Mouse (Mus musculus): ENCODE results near the gene Nosip. TPM values are rescaled to one million over a fixed set of nuclear protein-coding genes. Genes with fewer than 3 reads are reported as not detected.
"Not testable (repeated sequence)": the region's sequence is repeated elsewhere in the genome, so short reads cannot be mapped to it uniquely, and the experiment has no call there.

Nosip gene
- polyA plus RNA-seq (2015; fragmentation: Nextera tagmentation; extraction: Ambion mirVana), result 52.7 and 58.5 TPM in 2 replicates

DNA sequence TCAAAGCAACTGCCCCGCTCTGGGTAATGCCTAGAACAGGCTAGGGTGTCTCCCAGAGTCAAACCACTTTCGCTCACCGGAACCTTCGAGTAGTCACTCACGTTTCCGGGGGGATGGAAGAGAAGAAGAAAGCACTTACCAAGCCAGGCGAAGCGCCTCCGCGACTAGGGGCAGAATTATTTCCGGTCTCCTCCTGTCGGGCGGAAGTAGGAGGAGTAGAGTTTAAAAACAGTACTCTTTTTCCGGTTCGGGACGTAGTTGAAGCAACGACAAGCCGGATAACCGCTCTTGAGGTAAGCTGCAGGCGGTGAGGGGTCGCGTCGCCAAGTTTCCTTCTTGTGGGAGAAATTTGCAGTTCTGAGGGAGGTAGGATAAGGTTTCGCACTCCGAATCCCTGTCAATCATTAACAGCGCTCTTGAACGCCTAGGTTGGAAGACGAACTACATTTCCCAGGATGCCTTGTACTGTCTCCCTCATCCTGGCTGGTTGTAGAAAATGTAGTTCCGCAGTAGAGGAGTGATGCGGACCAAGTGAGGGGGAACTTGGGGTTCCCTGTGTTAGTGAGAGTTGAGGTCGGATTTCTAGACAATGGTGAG, at the start of gene Nosip, which contains the start of gene Prrg2:
Gene Nosip (plus strand): TSS at position 191 of the 597 bp plus-strand sequence.
Gene Prrg2 (minus strand): TSS at position 439 of the 597 bp plus-strand sequence.
- peak within 1 kb of the TSS; percentile 88 for H3K27ac ChIP-seq
- no peaks in the 10 kb centered on the region for H3K9me3 ChIP-seq (replicated peaks)
- peak; percentile 93 for ATAC-seq
- H3K9ac ChIP-seq, result peak within 1 kb of the TSS; percentile 70
- H3K4me2 ChIP-seq, result peak within 1 kb of the TSS; percentile 64
- H3K36me3 ChIP-seq (ENCODE audit: poor library complexity, severe bottlenecking), result no peaks in the 10 kb centered on the region
- peak within 1 kb of the TSS; percentile 64 for H3K4me3 ChIP-seq
- H3K4me1 ChIP-seq, result peaks cover 33% of the 10 kb centered on the region
- H3K27me3 ChIP-seq, result no peaks in the 10 kb centered on the region
- 0% methylated on average over 31 of the region's 31 CpGs for WGBS

DNA sequence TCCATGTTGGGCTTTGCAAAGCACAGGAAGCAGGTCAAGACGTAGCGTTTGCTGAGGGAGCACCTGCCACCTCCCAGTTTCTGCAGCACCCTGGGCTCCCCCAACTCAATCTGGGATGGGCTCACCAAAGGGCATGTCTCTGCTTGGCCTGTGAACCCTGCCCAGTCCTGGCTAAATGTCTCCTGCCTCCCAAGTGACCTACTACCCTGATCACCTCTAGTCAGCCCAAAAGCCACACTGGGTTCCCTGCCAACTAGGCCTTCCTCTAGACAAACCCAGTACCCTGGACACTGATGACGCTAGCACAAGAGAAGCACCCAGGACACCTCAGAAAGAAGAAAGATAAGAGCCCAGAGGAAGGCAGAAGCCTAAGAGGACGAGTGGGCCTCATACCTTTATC, 49.4 kb upstream of the Nosip start:
- H3K36me3 ChIP-seq (ENCODE audit: poor library complexity, severe bottlenecking), result peaks cover 57% of the 10 kb centered on the region
- peaks cover 31% of the 10 kb centered on the region for H3K4me1 ChIP-seq
- H3K27me3 ChIP-seq, result peaks cover 1% of the 10 kb centered on the region; the same call in 1 of the 2 replicates
- no peak for ATAC-seq
- no peak overlapping the region for H3K4me2 ChIP-seq
- H3K9me3 ChIP-seq (replicated peaks), result no peaks in the 10 kb centered on the region
- whole genome bisulfite sequencing, result 84% methylated on average over 4 of the region's 4 CpGs
- H3K4me3 ChIP-seq, result no peak overlapping the region
- H3K9ac ChIP-seq, result no peak overlapping the region
- no peak overlapping the region for H3K27ac ChIP-seq

DNA sequence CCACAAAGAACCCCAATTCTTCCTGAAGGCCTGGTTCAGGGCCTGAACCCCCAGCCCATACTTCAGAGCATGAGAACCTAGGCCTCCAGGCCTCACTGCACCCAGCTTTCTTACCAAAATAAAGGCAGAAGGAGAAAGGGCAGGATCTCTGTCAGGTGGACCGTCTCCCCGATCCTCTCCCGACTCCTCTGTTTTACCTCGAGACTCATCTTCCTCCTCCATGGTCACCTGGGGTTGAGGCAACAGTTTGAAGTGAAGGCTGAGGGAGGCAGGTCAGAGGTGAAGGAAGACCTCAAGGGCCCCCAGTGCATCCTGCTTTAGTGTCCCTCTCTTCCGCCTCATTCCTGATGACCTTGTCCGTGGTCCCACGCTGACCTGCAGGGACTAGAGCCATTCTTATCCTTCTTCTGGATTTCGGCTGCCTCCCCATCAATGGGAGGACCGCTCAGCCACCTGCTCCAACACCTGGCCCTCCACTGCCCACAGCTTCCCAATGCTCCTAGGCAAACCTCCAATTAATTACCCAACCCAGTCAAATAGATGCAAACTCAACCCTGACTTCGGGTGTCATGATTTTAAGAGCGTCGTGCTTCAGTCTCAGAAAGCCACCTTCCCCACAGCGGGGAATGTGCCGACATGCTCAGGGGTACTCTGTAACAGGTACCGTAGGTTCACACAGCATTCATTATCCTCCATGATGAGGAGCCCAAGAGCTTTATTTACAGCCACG, 48.7 kb upstream of the Nosip start:
- ATAC-seq, result no peak
- 0 out of 2 replicates have a peak overlapping the region, but pooled peaks have one; percentile 3 for H3K4me3 ChIP-seq
- peaks cover 50% of the 10 kb centered on the region for H3K36me3 ChIP-seq (ENCODE audit: poor library complexity, severe bottlenecking)
- H3K4me1 ChIP-seq, result peaks cover 37% of the 10 kb centered on the region
- no peak overlapping the region for H3K4me2 ChIP-seq
- WGBS, result 96% methylated on average over 16 of the region's 16 CpGs
- 0 out of 2 replicates have a peak overlapping the region, but pooled peaks have one; percentile 12 for H3K9ac ChIP-seq
- peaks cover 7% of the 10 kb centered on the region; the same call in 1 of the 2 replicates for H3K27me3 ChIP-seq
- H3K27ac ChIP-seq, result no peak overlapping the region
- H3K9me3 ChIP-seq (replicated peaks), result no peaks in the 10 kb centered on the region

DNA sequence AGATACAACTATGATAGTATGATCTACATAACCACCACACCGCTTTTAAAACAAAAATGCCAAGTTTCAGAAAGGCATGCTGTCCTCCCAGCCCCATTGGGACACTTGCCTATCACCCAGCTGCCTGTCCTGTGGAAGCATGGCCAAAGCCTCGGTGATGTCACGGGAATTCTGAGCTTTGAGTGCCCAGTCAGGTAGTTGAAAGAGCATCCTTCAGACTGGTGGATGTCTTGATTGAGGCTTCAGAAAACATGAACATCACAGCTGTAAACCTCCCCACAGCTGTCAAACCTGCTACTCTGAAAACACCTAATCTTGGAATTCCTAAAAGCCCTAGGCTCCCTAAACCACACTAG, 48.2 kb upstream of the Nosip start:
- Histone ChIP-seq H3K27ac (no peak overlapping the region), H3K36me3 (ENCODE audit: poor library complexity, severe bottlenecking) (peaks cover 44% of the 10 kb centered on the region), H3K9me3 (replicated peaks) (no peaks in the 10 kb centered on the region), H3K4me2 (peak overlapping the region; percentile 77), H3K4me1 (peaks cover 37% of the 10 kb centered on the region), H3K27me3 (peaks cover 12% of the 10 kb centered on the region), H3K4me3 (0 out of 2 replicates have a peak overlapping the region, but pooled peaks have one; percentile 3), H3K9ac (0 out of 2 replicates have a peak overlapping the region, but pooled peaks have one; percentile 12)
- ATAC-seq, result no peak
- 98% methylated on average over 3 of the region's 3 CpGs for WGBS

DNA sequence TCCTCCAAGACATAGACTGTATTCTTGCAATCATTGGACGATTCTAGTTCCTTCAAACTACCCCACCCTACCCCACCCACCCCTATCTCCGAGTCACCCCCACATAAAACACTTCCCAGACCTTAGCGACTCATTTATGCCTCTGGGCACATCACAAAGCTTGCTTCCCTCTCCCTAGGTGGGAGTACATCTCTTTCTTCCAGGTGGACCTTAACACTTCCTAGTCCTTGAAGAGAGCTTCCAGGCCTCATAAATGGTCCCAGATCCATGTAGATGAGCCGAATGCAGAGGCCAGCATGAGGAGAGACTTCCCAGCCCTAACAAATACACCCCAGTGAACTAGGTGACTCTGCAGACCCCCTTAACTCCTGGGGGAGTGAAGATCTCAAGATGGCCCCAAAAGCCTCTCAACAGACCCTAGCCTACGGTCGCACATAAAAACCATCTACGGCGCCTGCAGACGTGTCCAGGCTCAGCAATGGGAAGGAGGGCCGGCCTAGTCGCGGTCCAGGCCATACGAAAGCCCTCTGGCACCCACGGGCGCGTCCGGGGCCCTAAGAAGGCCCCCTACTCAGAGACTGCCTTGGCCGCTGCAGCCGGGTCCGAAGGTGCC, 46.8 kb upstream of the Nosip start:
- Histone ChIP-seq H3K27ac (peak overlapping the region; percentile 66), H3K4me3 (peak overlapping the region; percentile 96), H3K4me2 (peak overlapping the region; percentile 77), H3K36me3 (ENCODE audit: poor library complexity, severe bottlenecking) (peaks cover 30% of the 10 kb centered on the region), H3K4me1 (peaks cover 37% of the 10 kb centered on the region), H3K27me3 (peaks cover 26% of the 10 kb centered on the region), H3K9ac (peak overlapping the region; percentile 97), H3K9me3 (replicated peaks) (no peaks in the 10 kb centered on the region)
- ATAC-seq, result no peak; the same call in 1 of the 2 replicates
- WGBS, result 2% methylated on average over 20 of the region's 20 CpGs

DNA sequence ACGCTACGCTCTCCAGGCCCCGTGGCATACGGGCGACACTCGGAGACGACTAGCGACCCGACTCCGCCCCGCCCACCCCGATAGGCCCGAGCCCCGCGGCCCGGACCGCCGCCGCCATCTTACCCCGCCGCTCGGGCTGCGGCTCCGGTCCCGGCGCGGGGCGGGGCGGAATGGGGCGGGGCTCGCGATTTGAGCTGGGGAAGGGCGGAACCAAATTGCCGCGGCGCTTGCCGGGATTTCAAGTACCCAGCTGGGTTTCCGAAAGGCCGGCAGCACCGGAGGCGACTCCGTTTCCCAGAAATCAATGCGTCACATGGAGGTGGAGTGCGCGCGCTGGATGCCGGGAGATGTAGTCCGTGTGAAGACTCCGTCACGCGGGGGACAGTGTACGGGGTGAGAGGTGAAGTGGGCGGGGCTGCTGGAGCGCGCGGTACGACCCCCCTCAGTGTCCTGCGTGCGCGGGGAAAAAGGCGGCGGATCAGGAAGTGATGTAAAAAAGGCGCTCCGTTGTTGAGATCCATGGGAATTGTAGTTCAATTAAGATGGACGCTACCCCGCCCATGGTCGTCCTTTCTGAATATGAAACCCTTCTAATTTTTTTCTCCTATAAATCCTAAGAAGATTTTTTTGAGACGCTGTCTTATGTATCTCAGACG, 46.1 kb upstream of the Nosip start, which contains the start of gene Scaf1:
Gene Scaf1 (minus strand): TSS at position 407 of the 656 bp plus-strand sequence.
- peaks cover 26% of the 10 kb centered on the region for H3K36me3 ChIP-seq (ENCODE audit: poor library complexity, severe bottlenecking)
- under 1% methylated on average over 68 of the region's 69 CpGs for WGBS
- peak within 1 kb of the TSS; percentile 85 for H3K27ac ChIP-seq
- H3K4me2 ChIP-seq, result peak within 1 kb of the TSS; percentile 77
- ATAC-seq, result peak; percentile 95
- H3K27me3 ChIP-seq, result peaks cover 26% of the 10 kb centered on the region
- H3K4me3 ChIP-seq, result peak within 1 kb of the TSS; percentile 96
- H3K4me1 ChIP-seq, result peaks cover 37% of the 10 kb centered on the region
- H3K9ac ChIP-seq, result peak within 1 kb of the TSS; percentile 97
- H3K9me3 ChIP-seq (replicated peaks), result no peaks in the 10 kb centered on the region

DNA sequence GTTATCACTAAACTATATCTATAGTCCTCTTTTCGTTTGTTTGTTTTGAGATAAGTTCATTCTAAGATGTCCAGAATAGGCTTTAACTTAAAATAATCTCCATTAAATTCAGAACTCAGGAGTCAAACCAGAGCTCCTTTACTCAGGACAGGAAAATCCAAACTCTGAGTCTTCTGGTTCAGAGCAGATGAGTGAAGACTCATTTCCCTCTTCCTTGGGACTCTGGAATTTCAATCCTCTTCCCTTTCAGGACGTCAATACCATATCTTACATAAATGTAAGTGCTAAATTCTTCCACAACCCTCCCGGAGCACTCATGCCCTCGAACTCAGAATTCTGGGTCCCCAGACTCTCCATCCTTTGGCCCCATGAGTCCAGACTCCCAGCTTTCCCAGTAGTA, 45.5 kb upstream of the Nosip start:
- ATAC-seq, result no peak
- H3K9me3 ChIP-seq (replicated peaks), result no peaks in the 10 kb centered on the region
- H3K4me2 ChIP-seq, result peak overlapping the region; percentile 77
- peaks cover 19% of the 10 kb centered on the region for H3K36me3 ChIP-seq (ENCODE audit: poor library complexity, severe bottlenecking)
- peaks cover 37% of the 10 kb centered on the region for H3K4me1 ChIP-seq
- H3K27ac ChIP-seq, result peak overlapping the region; percentile 85
- WGBS, result 4% methylated on average over 4 of the region's 4 CpGs
- peak overlapping the region; percentile 60 for H3K9ac ChIP-seq
- peak overlapping the region; percentile 47 for H3K4me3 ChIP-seq
- H3K27me3 ChIP-seq, result peaks cover 26% of the 10 kb centered on the region

DNA sequence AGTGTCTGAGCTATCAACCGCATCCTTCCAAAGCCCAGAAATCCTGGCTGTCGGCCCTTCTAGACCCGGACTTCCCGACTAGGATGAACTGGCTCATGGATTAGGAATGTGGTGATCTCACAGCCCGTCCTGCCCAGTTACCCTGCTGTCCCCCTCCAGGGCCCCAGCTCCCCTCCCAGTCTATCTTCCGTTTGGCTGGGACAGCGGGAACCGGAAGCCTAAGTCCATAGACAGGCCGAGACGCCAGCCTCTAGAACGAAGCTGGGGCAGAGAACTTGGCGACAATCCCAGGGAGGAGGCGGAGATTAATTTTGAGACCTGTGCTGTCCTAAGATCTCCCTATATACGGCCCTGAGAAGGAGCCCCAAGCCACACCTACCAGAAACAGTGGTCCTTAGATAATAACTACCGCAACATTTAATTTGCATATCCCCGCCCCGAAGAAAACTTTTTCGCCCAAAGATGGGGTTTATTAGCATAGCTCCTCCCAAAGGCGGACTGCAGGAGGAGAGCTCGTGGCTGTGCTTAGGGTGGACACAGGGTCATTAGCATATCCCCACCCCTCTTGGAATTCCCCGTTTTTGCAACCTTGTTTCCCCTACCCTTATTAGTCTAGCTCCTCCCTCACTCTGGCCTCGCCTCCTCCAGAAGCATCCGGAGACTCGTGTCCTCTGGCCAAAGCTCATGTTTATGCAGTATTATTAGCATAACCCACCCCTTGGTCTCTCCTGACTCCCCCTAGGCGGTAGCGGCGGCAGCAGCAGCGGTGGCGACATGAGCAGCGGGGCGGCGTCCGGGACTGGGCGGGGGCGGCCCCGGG, 44.8 kb upstream of the Nosip start, which contains the start of gene Rras:
Gene Rras (plus strand): TSS at position 720 of the 820 bp plus-strand sequence.
- Histone ChIP-seq H3K4me2 (peak within 1 kb of the TSS; percentile 77), H3K9me3 (replicated peaks) (no peaks in the 10 kb centered on the region), H3K36me3 (ENCODE audit: poor library complexity, severe bottlenecking) (peaks cover 12% of the 10 kb centered on the region), H3K4me3 (peak within 1 kb of the TSS; percentile 47), H3K27ac (peak within 1 kb of the TSS; percentile 85), H3K9ac (peak within 1 kb of the TSS; percentile 65), H3K27me3 (peaks cover 26% of the 10 kb centered on the region), H3K4me1 (peaks cover 37% of the 10 kb centered on the region)
- under 1% methylated on average over 36 of the region's 36 CpGs for WGBS
- peak; percentile 70 for ATAC-seq

DNA sequence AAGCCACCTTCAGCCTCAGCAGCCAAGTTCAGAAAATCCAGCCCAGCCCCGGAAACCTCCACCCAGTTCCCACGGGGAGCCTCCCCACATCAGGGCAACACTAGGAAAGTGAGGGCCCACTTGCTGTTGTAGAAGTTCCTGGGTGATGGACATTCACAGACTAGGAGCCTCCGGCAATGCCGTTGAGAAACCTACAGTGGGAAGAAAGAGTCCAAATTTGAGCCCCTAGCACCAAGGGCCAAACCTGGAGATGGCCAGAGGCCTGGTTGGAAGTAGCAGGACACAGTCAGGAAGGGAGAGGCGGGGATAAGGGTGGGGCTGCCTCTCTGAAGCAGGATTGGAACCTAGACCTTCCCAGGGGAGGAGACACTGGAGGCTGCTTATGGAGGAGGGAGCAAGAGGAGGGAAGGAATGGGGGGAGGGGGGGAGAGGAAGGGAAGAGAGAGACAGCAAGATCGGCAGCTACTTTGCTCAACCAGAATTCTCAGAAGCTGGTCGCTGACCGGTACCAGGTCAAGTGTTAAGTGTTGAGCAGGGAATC, 43.1 kb upstream of the Nosip start:
- Histone ChIP-seq H3K9me3 (replicated peaks) (no peaks in the 10 kb centered on the region), H3K4me1 (peaks cover 29% of the 10 kb centered on the region), H3K4me2 (peak overlapping the region; percentile 77; the same call in 1 of the 2 replicates), H3K36me3 (ENCODE audit: poor library complexity, severe bottlenecking) (no peaks in the 10 kb centered on the region), H3K27me3 (peaks cover 26% of the 10 kb centered on the region), H3K4me3 (no peak overlapping the region), H3K9ac (no peak overlapping the region), H3K27ac (no peak overlapping the region)
- ATAC-seq, result no peak
- 45% methylated on average over 8 of the region's 8 CpGs for WGBS

DNA sequence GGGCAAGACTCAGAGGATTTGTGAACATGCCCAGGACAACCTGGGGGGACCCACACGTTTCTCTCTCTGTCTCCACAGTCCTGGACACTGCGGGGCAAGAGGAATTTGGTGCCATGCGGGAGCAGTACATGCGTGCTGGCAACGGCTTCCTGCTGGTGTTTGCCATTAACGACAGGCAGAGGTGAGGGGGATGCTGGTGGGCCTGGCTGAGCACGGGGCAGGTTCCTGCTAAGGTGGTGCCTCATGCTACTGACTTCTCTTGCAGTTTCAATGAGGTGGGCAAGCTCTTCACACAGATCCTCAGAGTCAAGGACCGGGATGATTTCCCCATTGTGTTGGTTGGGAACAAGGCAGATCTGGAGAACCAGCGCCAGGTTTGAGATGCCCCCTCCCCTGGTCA, 42.0 kb upstream of the Nosip start:
- Histone ChIP-seq H3K4me1 (peaks cover 18% of the 10 kb centered on the region), H3K9ac (no peak overlapping the region), H3K36me3 (ENCODE audit: poor library complexity, severe bottlenecking) (no peaks in the 10 kb centered on the region), H3K4me3 (no peak overlapping the region), H3K27ac (no peak overlapping the region), H3K9me3 (replicated peaks) (no peaks in the 10 kb centered on the region), H3K4me2 (no peak overlapping the region), H3K27me3 (peaks cover 26% of the 10 kb centered on the region)
- WGBS, result 76% methylated on average over 9 of the region's 9 CpGs
- no peak for ATAC-seq

DNA sequence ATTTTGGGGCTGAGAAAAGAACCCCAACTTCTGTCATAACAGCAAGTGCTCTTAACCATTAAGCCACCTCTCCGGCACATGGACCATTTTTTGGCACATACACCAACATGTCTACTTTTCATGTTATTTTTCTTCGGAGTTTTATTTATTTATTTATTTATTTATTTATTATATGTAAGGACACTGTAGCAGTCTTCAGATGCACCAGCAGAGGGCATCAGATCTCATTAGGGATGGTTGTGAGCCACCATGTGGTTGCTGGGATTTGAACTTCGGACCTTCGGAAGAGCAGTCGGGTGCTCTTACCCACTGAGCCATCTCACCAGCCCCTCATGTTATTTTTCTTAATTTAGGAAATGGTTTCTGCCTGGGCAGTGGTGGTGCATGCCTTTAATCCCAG, 38.5 kb upstream of the Nosip start:
- WGBS, result 85% methylated on average over 5 of the region's 5 CpGs
- not testable (repeated sequence) for H3K4me3 ChIP-seq

More for the DNA sequence above, 38.5 kb upstream of the Nosip start:
- not testable (repeated sequence) for H3K27ac ChIP-seq; H3K4me1 ChIP-seq; H3K9ac ChIP-seq; ATAC-seq; H3K9me3 ChIP-seq (replicated peaks); H3K4me2 ChIP-seq
- peaks cover 18% of the 10 kb centered on the region for H3K27me3 ChIP-seq
- peaks cover 24% of the 10 kb centered on the region for H3K36me3 ChIP-seq (ENCODE audit: poor library complexity, severe bottlenecking)

Data from forebrain, embryonic 13.5 days (tissue).